Mouse (Mus musculus): ENCODE data around the gene Gne. TPM values are rescaled to one million over a fixed set of nuclear protein-coding genes. Genes with fewer than 3 reads are reported as not detected.
A peak's percentile ranks its signal among the peaks of the same experiment; 100 is the strongest.

Gne gene
- polyA plus RNA-seq, 1 experiment from 2014 or later: 20.3 TPM

- Histone ChIP-seq H3K36me3 (replicated peaks; ENCODE audit: control insufficient read depth, insufficient read depth, low read depth, low read length) (no peaks in the 10 kb centered on the region), H3K4me2 (ENCODE audit: low read depth, low read length) (no peak overlapping the region), H3K27ac (replicated peaks; ENCODE audit: low read depth, low read length) (no peak overlapping the region), H3K27me3 (ENCODE audit: control insufficient read depth, insufficient read depth, low read length) (no peaks in the 10 kb centered on the region), H3K4me3 (ENCODE audit: low read depth, low read length) (no peak overlapping the region), H3K9me3 (replicated peaks; ENCODE audit: control insufficient read depth, low read length) (no peaks in the 10 kb centered on the region), H3K9ac (replicated peaks; ENCODE audit: low read length) (no peak overlapping the region), H3K4me1 (ENCODE audit: control insufficient read depth, insufficient read depth, low read length) (no peaks in the 10 kb centered on the region; the same call in 1 of the 2 replicates)
- no peak for DNase-seq (ENCODE audit: low spot score)
- ATAC-seq (replicated peaks; ENCODE audit: insufficient number of reproducible peaks, low FRiP score, low TSS enrichment, low read depth): no peak
- WGBS: 32% methylated on average over 6 of the region's 6 CpGs
These were observed 23.4 kb upstream of the Gne start for GRCm38 (mm10) chr4:44107339-44107738.

DNA sequence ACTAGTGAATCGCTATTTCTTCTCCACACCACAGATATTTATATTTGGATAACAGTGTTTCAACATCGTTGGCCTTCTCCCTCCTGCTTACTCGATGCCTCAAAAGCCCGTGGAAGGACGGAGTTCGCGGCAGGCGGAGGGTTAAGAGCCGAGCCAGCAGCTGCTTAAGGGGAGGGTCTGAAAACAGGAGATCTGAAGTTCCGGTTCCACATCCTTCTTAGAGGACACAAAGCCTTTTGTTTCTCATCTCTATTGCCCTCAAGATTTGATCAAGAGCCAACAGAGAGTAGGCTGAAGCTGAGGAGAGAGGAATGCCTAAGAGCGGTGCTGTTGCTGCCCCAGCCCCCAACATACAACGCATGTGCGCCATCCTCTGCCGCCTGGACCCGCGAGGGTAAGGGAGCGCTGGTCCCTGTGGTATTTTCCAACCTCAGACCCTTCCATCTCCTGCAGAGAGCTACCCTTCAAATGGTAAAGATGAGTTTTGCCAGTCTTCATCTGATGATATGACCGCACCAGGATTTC lies 22.4 kb upstream of the Gne start:
- no peak overlapping the region for H3K27ac ChIP-seq (replicated peaks; ENCODE audit: low read depth, low read length)
- peak overlapping the region; percentile 1; the same call in 1 of the 2 replicates for H3K9ac ChIP-seq (replicated peaks; ENCODE audit: low read length)
- H3K9me3 ChIP-seq (replicated peaks; ENCODE audit: control insufficient read depth, low read length): no peaks in the 10 kb centered on the region
- no peaks in the 10 kb centered on the region for H3K36me3 ChIP-seq (replicated peaks; ENCODE audit: control insufficient read depth, insufficient read depth, low read depth, low read length)
- no peaks in the 10 kb centered on the region; the same call in 1 of the 2 replicates for H3K4me1 ChIP-seq (ENCODE audit: control insufficient read depth, insufficient read depth, low read length)
- H3K27me3 ChIP-seq (ENCODE audit: control insufficient read depth, insufficient read depth, low read length): no peaks in the 10 kb centered on the region
- ATAC-seq (replicated peaks; ENCODE audit: insufficient number of reproducible peaks, low FRiP score, low TSS enrichment, low read depth): no peak
- 0 out of 2 replicates have a peak overlapping the region, but pooled peaks have one; percentile 23 for H3K4me2 ChIP-seq (ENCODE audit: low read depth, low read length)
- peak overlapping the region; percentile 19; the same call in 1 of the 2 replicates for H3K4me3 ChIP-seq (ENCODE audit: low read depth, low read length)
- peak; percentile 47 for DNase-seq (ENCODE audit: low spot score)
- 23% methylated on average over 18 of the region's 18 CpGs for WGBS

- WGBS: 32% methylated on average over 8 of the region's 8 CpGs
- Histone ChIP-seq H3K9me3 (replicated peaks; ENCODE audit: control insufficient read depth, low read length) (no peaks in the 10 kb centered on the region), H3K9ac (replicated peaks; ENCODE audit: low read length) (no peak overlapping the region), H3K4me1 (ENCODE audit: control insufficient read depth, insufficient read depth, low read length) (no peaks in the 10 kb centered on the region; the same call in 1 of the 2 replicates), H3K27me3 (ENCODE audit: control insufficient read depth, insufficient read depth, low read length) (no peaks in the 10 kb centered on the region), H3K4me2 (ENCODE audit: low read depth, low read length) (no peak overlapping the region), H3K36me3 (replicated peaks; ENCODE audit: control insufficient read depth, insufficient read depth, low read depth, low read length) (no peaks in the 10 kb centered on the region), H3K4me3 (ENCODE audit: low read depth, low read length) (no peak overlapping the region), H3K27ac (replicated peaks; ENCODE audit: low read depth, low read length) (no peak overlapping the region)
- DNase-seq (ENCODE audit: low spot score) (peak; percentile 23), ATAC-seq (replicated peaks; ENCODE audit: insufficient number of reproducible peaks, low FRiP score, low TSS enrichment, low read depth) (no peak)
These were observed 20.4 kb upstream of the Gne start for GRCm38 (mm10) chr4:44104195-44104917.

- Histone ChIP-seq H3K36me3 (replicated peaks; ENCODE audit: control insufficient read depth, insufficient read depth, low read depth, low read length) (no peaks in the 10 kb centered on the region), H3K9me3 (replicated peaks; ENCODE audit: control insufficient read depth, low read length) (no peaks in the 10 kb centered on the region), H3K4me1 (ENCODE audit: control insufficient read depth, insufficient read depth, low read length) (no peaks in the 10 kb centered on the region; the same call in 1 of the 2 replicates), H3K27ac (replicated peaks; ENCODE audit: low read depth, low read length) (no peak overlapping the region), H3K4me2 (ENCODE audit: low read depth, low read length) (no peak overlapping the region), H3K9ac (replicated peaks; ENCODE audit: low read length) (no peak overlapping the region), H3K27me3 (ENCODE audit: control insufficient read depth, insufficient read depth, low read length) (no peaks in the 10 kb centered on the region), H3K4me3 (ENCODE audit: low read depth, low read length) (no peak overlapping the region)
- 89% methylated on average over 8 of the region's 8 CpGs for WGBS
- ATAC-seq (replicated peaks; ENCODE audit: insufficient number of reproducible peaks, low FRiP score, low TSS enrichment, low read depth) (no peak), DNase-seq (ENCODE audit: low spot score) (no peak)
These were observed 19.6 kb upstream of the Gne start for GRCm38 (mm10) chr4:44103620-44104019.

DNA sequence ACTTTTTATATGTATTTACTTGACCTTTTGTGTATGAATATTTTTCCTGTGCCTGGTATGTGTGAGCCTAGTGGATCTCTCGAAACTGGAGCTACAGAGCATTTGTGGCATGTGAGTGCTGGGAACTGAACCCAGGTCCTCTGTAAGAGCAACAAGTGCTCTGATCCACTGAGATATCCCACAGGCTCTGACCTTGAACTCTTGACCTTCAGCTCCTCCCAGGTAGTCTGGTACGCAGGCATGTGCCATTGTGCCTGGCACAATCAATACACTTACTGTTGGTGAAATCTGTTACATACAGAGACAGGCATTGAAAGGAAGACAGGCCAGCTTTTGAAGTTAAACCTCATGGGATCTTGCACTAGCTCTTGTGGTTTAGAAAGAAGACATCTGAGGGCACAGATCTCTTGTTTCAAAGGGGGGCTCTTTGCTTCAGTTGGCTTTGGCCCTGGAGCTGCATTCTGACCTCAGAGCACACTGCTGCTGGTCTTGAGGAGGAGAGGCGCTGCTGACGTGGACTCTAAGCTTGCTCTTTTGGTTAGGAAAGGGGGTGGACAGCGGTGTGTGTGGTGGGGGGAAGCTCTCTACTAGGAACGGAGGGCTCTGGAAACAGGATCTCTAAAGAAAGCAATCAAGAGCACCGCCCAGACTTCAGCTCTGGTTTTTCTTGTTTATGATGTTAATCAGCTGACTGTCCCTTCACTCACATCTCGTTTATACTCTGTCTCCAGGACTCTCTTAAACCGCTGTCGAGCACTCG lies 13.8 kb upstream of the Gne start:
- 45% methylated on average over 11 of the region's 11 CpGs for WGBS
- no peaks in the 10 kb centered on the region for H3K9me3 ChIP-seq (replicated peaks; ENCODE audit: control insufficient read depth, low read length)
- H3K27me3 ChIP-seq (ENCODE audit: control insufficient read depth, insufficient read depth, low read length): no peaks in the 10 kb centered on the region
- no peak overlapping the region for H3K9ac ChIP-seq (replicated peaks; ENCODE audit: low read length)
- no peak overlapping the region for H3K27ac ChIP-seq (replicated peaks; ENCODE audit: low read depth, low read length)
- peak; percentile 21 for DNase-seq (ENCODE audit: low spot score)
- H3K36me3 ChIP-seq (replicated peaks; ENCODE audit: control insufficient read depth, insufficient read depth, low read depth, low read length): no peaks in the 10 kb centered on the region
- H3K4me3 ChIP-seq (ENCODE audit: low read depth, low read length): no peak overlapping the region
- no peak for ATAC-seq (replicated peaks; ENCODE audit: insufficient number of reproducible peaks, low FRiP score, low TSS enrichment, low read depth)
- H3K4me1 ChIP-seq (ENCODE audit: control insufficient read depth, insufficient read depth, low read length): no peaks in the 10 kb centered on the region
- 0 out of 2 replicates have a peak overlapping the region, but pooled peaks have one; percentile 16 for H3K4me2 ChIP-seq (ENCODE audit: low read depth, low read length)

- H3K9me3 ChIP-seq (replicated peaks; ENCODE audit: control insufficient read depth, low read length): no peaks in the 10 kb centered on the region
- H3K4me3 ChIP-seq (ENCODE audit: low read depth, low read length): no peak overlapping the region
- H3K4me1 ChIP-seq (ENCODE audit: control insufficient read depth, insufficient read depth, low read length): no peaks in the 10 kb centered on the region
- no peak overlapping the region for H3K27ac ChIP-seq (replicated peaks; ENCODE audit: low read depth, low read length)
- no peak for DNase-seq (ENCODE audit: low spot score)
- no peaks in the 10 kb centered on the region for H3K36me3 ChIP-seq (replicated peaks; ENCODE audit: control insufficient read depth, insufficient read depth, low read depth, low read length)
- no peak overlapping the region for H3K9ac ChIP-seq (replicated peaks; ENCODE audit: low read length)
- ATAC-seq (replicated peaks; ENCODE audit: insufficient number of reproducible peaks, low FRiP score, low TSS enrichment, low read depth): no peak
- 82% methylated on average over 4 of the region's 4 CpGs for whole genome bisulfite sequencing
- no peak overlapping the region for H3K4me2 ChIP-seq (ENCODE audit: low read depth, low read length)
- H3K27me3 ChIP-seq (ENCODE audit: control insufficient read depth, insufficient read depth, low read length): no peaks in the 10 kb centered on the region
These were observed 10.5 kb upstream of the Gne start for GRCm38 (mm10) chr4:44094475-44094874.

DNA sequence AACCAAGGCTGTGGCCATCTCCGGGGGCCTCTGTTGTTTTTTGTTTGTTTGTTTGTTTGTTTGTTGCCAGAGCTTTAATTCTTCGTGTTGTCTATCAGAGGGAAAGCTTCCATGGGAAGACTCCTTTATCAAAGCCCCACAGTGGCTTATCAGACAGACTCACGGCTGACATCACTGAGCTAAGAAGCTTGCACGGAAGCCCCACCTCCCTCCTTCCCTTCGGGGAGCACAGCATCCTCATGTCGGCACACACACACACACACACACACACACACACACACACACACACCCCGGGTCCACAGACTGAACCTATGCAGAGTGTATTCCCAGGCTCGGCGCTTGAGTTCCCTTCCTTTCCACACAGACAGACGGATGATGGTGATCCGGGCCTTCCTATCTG lies 8.4 kb upstream of the Gne start:
- no peak for ATAC-seq (replicated peaks; ENCODE audit: insufficient number of reproducible peaks, low FRiP score, low TSS enrichment, low read depth)
- Histone ChIP-seq H3K9ac (replicated peaks; ENCODE audit: low read length) (no peak overlapping the region), H3K27me3 (ENCODE audit: control insufficient read depth, insufficient read depth, low read length) (no peaks in the 10 kb centered on the region), H3K27ac (replicated peaks; ENCODE audit: low read depth, low read length) (no peak overlapping the region), H3K4me2 (ENCODE audit: low read depth, low read length) (no peak overlapping the region), H3K9me3 (replicated peaks; ENCODE audit: control insufficient read depth, low read length) (no peaks in the 10 kb centered on the region), H3K36me3 (replicated peaks; ENCODE audit: control insufficient read depth, insufficient read depth, low read depth, low read length) (no peaks in the 10 kb centered on the region), H3K4me3 (ENCODE audit: low read depth, low read length) (no peak overlapping the region), H3K4me1 (ENCODE audit: control insufficient read depth, insufficient read depth, low read length) (no peaks in the 10 kb centered on the region)
- no peak for DNase-seq (ENCODE audit: low spot score)
- WGBS: 84% methylated on average over 11 of the region's 11 CpGs

DNA sequence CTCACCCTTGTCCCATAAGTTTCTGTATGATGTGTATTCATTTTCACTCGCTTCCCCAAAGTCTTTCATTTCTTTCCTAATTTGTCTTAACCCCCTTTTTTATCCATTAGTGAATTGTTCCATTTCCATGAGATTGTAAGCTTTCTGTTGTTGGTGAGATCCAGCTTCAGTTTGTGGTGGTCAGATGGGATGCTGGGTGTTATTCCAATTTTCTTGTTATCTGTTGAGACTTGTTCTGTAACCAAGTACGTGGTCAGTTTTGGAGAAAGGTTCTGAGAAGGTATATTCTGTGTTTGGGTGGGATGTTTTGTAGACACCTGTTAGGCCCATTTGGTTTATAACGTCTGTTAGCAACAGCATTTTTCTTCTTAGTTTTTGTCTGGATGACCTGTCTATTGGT lies 1.6 kb upstream of the Gne start:
- no peak overlapping the region for H3K4me3 ChIP-seq (ENCODE audit: low read depth, low read length)
- no peaks in the 10 kb centered on the region for H3K27me3 ChIP-seq (ENCODE audit: control insufficient read depth, insufficient read depth, low read length)
- DNase-seq (ENCODE audit: low spot score): no peak
- no peak overlapping the region for H3K9ac ChIP-seq (replicated peaks; ENCODE audit: low read length)
- ATAC-seq (replicated peaks; ENCODE audit: insufficient number of reproducible peaks, low FRiP score, low TSS enrichment, low read depth): no peak
- H3K9me3 ChIP-seq (replicated peaks; ENCODE audit: control insufficient read depth, low read length): no peaks in the 10 kb centered on the region
- H3K27ac ChIP-seq (replicated peaks; ENCODE audit: low read depth, low read length): no peak overlapping the region
- 0 out of 2 replicates have a peak, but pooled peaks cover 2% of the 10 kb centered on the region for H3K4me1 ChIP-seq (ENCODE audit: control insufficient read depth, insufficient read depth, low read length)
- H3K4me2 ChIP-seq (ENCODE audit: low read depth, low read length): no peak overlapping the region
- H3K36me3 ChIP-seq (replicated peaks; ENCODE audit: control insufficient read depth, insufficient read depth, low read depth, low read length): no peaks in the 10 kb centered on the region
- WGBS: 93% methylated on average over 3 of the region's 3 CpGs
